Comparison of ENCODE assay signal across 11 mouse cellular contexts in genomic region chr10:39322143-39322542, GRCm38 (mm10). TPM values are rescaled to one million over a fixed set of nuclear protein-coding genes. Genes with fewer than 3 reads are reported as not detected.
DNase-seq lines count a peak whose midpoint lies in the region; ATAC-seq and TF ChIP-seq lines count a peak whose summit lies in the region.
"Had no signal": no experiment of that assay in that cellular context is flagged by ENCODE, and none has a peak within 500 bp of the region (broad histone marks: within the 10 kb centered on the region; RNA-seq: fewer than 3 reads in every experiment).

No protein-coding gene starts in this region.

- no peak overlapping the region for H3K4me2 ChIP-seq in intestine, embryonic 14.5 days (ENCODE audit: low read length)
- no peak overlapping the region for H3K4me2 ChIP-seq in intestine, embryonic 15.5 days (replicated peaks)
- no peak overlapping the region for H3K4me2 ChIP-seq in forebrain, embryonic 15.5 days (replicated peaks)
- H3K4me2 ChIP-seq: midbrain, embryonic 12.5 days had no signal

- H3K27ac ChIP-seq in intestine, embryonic 14.5 days (ENCODE audit: low read depth), result peak overlapping the region; percentile 33
- no peak overlapping the region for H3K27ac ChIP-seq in intestine, embryonic 15.5 days
- peak overlapping the region; percentile 90 for H3K27ac ChIP-seq in forebrain, embryonic 15.5 days (replicated peaks)
- no peak overlapping the region for H3K27ac ChIP-seq in left cerebral cortex, adult 2 months

- TF ChIP-seq CTCF in left cerebral cortex, adult 2 months (IDR thresholded peaks at IDR 0.05), result no peak

- H3K4me3 ChIP-seq in intestine, embryonic 14.5 days (ENCODE audit: low read depth, low read length), result no peak overlapping the region
- H3K4me3 ChIP-seq in intestine, embryonic 15.5 days (replicated peaks), result no peak overlapping the region
- no peak overlapping the region for H3K4me3 ChIP-seq in forebrain, embryonic 15.5 days
- H3K4me3 ChIP-seq in left cerebral cortex, adult 2 months, result no peak overlapping the region
- H3K4me3 ChIP-seq: midbrain, embryonic 12.5 days had no signal

- H3K9ac ChIP-seq in intestine, embryonic 14.5 days (ENCODE audit: low read length), result no peak overlapping the region
- no peak overlapping the region for H3K9ac ChIP-seq in intestine, embryonic 15.5 days
- no peak overlapping the region for H3K9ac ChIP-seq in forebrain, embryonic 15.5 days (replicated peaks)
- H3K9ac ChIP-seq: midbrain, embryonic 12.5 days had no signal

- H3K27me3 ChIP-seq in intestine, embryonic 14.5 days (replicated peaks; ENCODE audit: control insufficient read depth, insufficient read depth, low read length), result no peaks in the 10 kb centered on the region
- H3K27me3 ChIP-seq in intestine, embryonic 15.5 days (replicated peaks), result no peaks in the 10 kb centered on the region
- H3K27me3 ChIP-seq in forebrain, embryonic 15.5 days, result no peaks in the 10 kb centered on the region
- H3K27me3 ChIP-seq: midbrain, embryonic 12.5 days had no signal

- no peaks in the 10 kb centered on the region for H3K36me3 ChIP-seq in intestine, embryonic 14.5 days (ENCODE audit: control insufficient read depth, insufficient read depth, low read length)
- H3K36me3 ChIP-seq in intestine, embryonic 15.5 days, result no peaks in the 10 kb centered on the region
- H3K36me3 ChIP-seq in forebrain, embryonic 15.5 days, result no peaks in the 10 kb centered on the region
- H3K36me3 ChIP-seq: midbrain, embryonic 12.5 days had no signal

- H3K9me3 ChIP-seq in intestine, embryonic 14.5 days (ENCODE audit: control insufficient read depth, low read length), result no peaks in the 10 kb centered on the region
- H3K9me3 ChIP-seq in intestine, embryonic 15.5 days, result no peaks in the 10 kb centered on the region
- no peaks in the 10 kb centered on the region for H3K9me3 ChIP-seq in forebrain, embryonic 15.5 days
- H3K9me3 ChIP-seq: midbrain, embryonic 12.5 days had no signal

- H3K4me1 ChIP-seq in intestine, embryonic 14.5 days (replicated peaks; ENCODE audit: control insufficient read depth, insufficient read depth, low read length), result no peaks in the 10 kb centered on the region; the same call in 1 of the 2 replicates
- peaks cover 11% of the 10 kb centered on the region; the same call in 1 of the 2 replicates for H3K4me1 ChIP-seq in intestine, embryonic 15.5 days (replicated peaks)
- H3K4me1 ChIP-seq in forebrain, embryonic 15.5 days, result peaks cover 25% of the 10 kb centered on the region

- peak; percentile 58 to 63 for DNase-seq in cerebellum, postnatal 10 days
- DNase-seq in cerebellum, adult 11-12 months, result no peak
- DNase-seq in intestine, embryonic 14.5 days (ENCODE audit: low spot score), result no peak
- DNase-seq in 3134 (ENCODE audit: extremely low read depth, insufficient read length, low spot score), result peak; percentile 7
- no peak for DNase-seq in right cerebral cortex, postnatal 10 days (ENCODE audit: low spot score in 2 of 2)
- DNase-seq in left cerebral cortex, adult 2 months (ENCODE audit: extremely low spot score in 1 of 2, low spot score in 2 of 2), result no peak
- DNase-seq: adrenal gland, postnatal 14 days; cerebellum, adult 9-10 months had no signal

- intact Hi-C loops in left cerebral cortex, adult 2 months (cut with DNase I), result no loop called here

- 50% methylated on average over 4 of the region's 4 CpGs for WGBS in intestine, embryonic 14.5 days
- whole genome bisulfite sequencing in intestine, embryonic 15.5 days, result 42% methylated on average over 4 of the region's 4 CpGs
- 49% methylated on average over 4 of the region's 4 CpGs for WGBS in forebrain, embryonic 15.5 days

- peak; percentile 60; the same call in 1 of the 2 replicates for ATAC-seq in intestine, embryonic 14.5 days (replicated peaks; ENCODE audit: low FRiP score, low TSS enrichment, low read depth)
- no peak for ATAC-seq in intestine, embryonic 15.5 days
- no peak for ATAC-seq in forebrain, embryonic 15.5 days (replicated peaks)

RNA-seq across cellular contexts. Expression of gene Fyn, which starts 46.5 kb away (rescaled TPM):
- polyA plus RNA-seq in intestine, embryonic 14.5 days (2014; fragmentation: Nextera tagmentation; extraction: Ambion mirVana), result 35.7 and 36.0 TPM in 2 replicates
- polyA plus RNA-seq in intestine, embryonic 15.5 days (2015; fragmentation: Nextera tagmentation; extraction: Ambion mirVana), result 21.3 and 23.4 TPM in 2 replicates
- 75.6 and 79.3 TPM in 2 replicates for polyA plus RNA-seq in forebrain, embryonic 15.5 days (2015; fragmentation: Nextera tagmentation; extraction: Ambion mirVana)
- total RNA-seq in left cerebral cortex, adult 2 months (2021), result 100 to 1,000 TPM; 116 to 117 TPM

Comparison
In these comparisons a context has a peak if more than half of its experiments do, and no peak if none do; other contexts are left out.
1. DNase-seq: peak in cerebellum, postnatal 10 days (2 of 2) and 3134 (single experiment); none in cerebellum, adult 11-12 months (single experiment), intestine, embryonic 14.5 days (single experiment), right cerebral cortex, postnatal 10 days (0 of 2) and left cerebral cortex, adult 2 months (0 of 2).
2. H3K27ac ChIP-seq: peak in intestine, embryonic 14.5 days (single experiment) and forebrain, embryonic 15.5 days (single experiment); none in intestine, embryonic 15.5 days (single experiment) and left cerebral cortex, adult 2 months (single experiment).